Mouse (Mus musculus) B cell, adult (primary cell): ENCODE measurements around the gene Lrig2. TPM values are rescaled to one million over a fixed set of nuclear protein-coding genes. Genes with fewer than 3 reads are reported as not detected.

Experiments used
- total RNA-seq: library from RNA; stranded (reverse); gene quantifications from 4 replicates; pipeline ENCODE4 v1.2.4, GENCODE M21; 2023; ENCODE audit not compliant: inconsistent age

The Lrig2 gene
- total RNA-seq = 34.0 to 44.8 TPM (median 41.7 TPM) in 4 replicates

GRCm38 (mm10) chr3:104511538-104512423 lies at the start of gene Lrig2:
Lrig2 (minus strand) TSS chr3:104511918.

Other genes with a start within 250 kb of the Lrig2 start
- gene Slc16a1, start 126.8 kb upstream of the Lrig2 start, total RNA-seq = 17.6 to 22.0 TPM (median 19.0 TPM) in 4 replicates